Mouse (Mus musculus): ENCODE measurements around the gene Ugt1a6a.

Gene Ugt1a6a

DNA sequence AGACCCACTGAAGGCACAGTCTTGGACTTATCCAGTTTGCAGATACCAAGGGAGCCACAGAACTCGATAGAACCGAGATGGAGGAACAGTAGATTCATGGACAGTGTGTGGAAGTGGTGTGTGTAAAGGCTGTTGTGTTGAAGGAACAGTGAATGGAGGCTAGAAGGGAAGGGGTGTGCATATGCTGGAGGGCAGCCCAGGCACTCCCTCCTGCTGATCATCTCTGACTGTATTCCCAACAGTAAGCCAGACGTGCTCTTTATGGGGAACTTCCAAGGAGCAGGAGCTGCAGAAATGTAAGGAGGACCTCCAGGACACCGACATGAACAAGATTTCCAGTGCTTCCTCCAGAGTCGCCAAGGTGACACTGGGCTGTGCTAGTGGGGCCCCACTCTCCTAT lies 115.4 kb downstream of the Ugt1a6a start:
- no peak for DNase-seq (ENCODE audit: low spot score)

DNA sequence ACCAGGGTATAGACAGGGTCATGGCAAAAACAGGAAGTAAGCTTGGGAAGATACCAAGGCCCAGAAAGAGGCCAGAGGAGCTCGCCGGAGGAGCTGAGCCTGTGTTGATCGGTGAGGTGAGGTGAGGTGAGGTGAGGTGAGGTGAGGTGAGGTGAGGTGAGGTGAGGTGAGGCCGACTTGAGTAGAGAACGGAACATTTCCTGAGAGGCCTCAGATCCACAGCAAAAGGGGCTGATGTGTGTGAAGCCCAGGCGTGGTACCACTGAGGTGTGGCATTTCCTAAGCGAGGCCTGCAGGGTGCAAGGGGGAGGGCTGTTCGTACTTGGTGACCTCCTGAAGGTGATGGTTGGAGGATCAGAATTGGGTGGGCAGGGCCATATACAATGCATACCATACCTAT lies 118.5 kb downstream of the Ugt1a6a start:
- no peak for DNase-seq (ENCODE audit: low spot score)

GRCm38 (mm10) chr1:88253540-88253939 lies 118.9 kb downstream of the Ugt1a6a start:
- DNase-seq (ENCODE audit: low spot score), result no peak

DNA sequence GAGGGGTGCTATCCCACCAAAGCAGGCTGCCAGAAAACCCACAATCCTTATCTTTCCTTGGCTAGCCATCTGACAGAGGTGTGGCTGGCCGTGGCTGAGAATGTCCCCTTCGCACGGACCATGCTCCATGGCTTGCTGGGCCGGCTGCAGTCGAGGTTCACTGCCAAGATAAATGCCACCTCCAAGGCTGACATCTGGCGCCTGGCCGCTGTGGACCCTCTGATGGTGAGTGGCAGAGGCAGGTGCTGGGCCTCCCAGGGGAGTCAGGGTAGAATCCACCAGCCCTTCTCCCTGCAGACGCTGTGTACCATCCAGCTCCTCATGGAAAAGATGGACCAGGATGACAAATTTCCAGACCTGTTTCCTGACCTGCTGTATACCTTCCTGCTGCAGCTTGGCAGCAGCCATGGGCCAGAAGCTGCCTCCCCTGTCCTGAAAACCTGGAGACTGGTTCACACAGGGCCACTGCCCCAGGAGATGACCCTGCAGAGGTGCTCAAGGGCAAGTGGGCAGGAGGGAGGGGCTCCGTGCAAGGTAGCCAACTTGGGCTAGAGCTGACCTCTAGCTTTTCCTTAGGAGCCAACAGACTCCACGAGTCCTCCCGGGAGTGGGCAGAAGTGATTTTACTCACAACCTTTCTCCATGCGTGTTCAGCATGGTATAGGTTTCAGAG lies 120.3 kb downstream of the Ugt1a6a start:
- no peak for DNase-seq (ENCODE audit: low spot score)

- no peak for DNase-seq (ENCODE audit: low spot score)
Measured at GRCm38 (mm10) chr1:88255466-88255857, 120.9 kb downstream of the Ugt1a6a start.

GRCm38 (mm10) chr1:88255989-88256754 lies 121.6 kb downstream of the Ugt1a6a start:
- no peak for DNase-seq (ENCODE audit: low spot score)

DNA sequence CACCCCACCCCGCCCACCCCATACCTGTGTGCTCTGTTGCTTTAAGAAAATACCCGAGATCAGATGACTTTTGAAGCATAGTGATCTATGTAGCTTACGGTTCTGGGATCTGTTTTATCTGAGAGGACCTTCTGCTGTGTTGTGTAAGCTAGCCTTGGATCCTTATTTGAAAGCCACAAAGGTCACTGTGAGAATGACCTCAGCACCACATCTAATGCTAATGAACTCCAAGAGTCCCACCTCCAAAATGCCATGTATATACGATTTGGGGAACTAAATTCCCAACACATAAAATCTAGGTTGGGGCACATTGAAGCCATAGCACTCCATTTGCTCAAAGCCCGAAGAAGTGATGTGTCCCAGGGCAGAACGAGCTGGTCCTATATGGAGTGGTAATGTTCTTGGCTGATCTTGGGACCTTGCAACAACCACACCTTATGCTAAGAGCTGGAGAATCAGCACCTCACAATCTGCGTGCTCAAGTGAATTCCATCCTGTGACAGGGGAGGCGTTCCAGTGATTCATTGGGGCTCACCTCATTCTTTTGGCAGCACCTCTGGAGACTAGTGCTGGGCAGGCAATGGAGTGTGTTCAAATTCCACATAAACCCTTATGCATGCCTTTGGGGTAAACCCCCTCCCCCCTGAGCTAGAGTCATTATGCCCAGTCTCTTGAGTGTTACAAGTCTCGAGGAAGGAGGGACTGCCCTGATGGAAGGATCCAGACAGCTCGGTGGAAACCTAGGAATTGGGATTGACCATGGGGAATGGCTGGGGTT lies 122.5 kb downstream of the Ugt1a6a start:
- no peak for DNase-seq (ENCODE audit: low spot score)

- no peak for DNase-seq (ENCODE audit: low spot score)
Measured at GRCm38 (mm10) chr1:88257681-88258080, 123.1 kb downstream of the Ugt1a6a start.

- peak; percentile 30 for DNase-seq (ENCODE audit: low spot score)
Measured at GRCm38 (mm10) chr1:88258361-88258760, 123.8 kb downstream of the Ugt1a6a start.

DNA sequence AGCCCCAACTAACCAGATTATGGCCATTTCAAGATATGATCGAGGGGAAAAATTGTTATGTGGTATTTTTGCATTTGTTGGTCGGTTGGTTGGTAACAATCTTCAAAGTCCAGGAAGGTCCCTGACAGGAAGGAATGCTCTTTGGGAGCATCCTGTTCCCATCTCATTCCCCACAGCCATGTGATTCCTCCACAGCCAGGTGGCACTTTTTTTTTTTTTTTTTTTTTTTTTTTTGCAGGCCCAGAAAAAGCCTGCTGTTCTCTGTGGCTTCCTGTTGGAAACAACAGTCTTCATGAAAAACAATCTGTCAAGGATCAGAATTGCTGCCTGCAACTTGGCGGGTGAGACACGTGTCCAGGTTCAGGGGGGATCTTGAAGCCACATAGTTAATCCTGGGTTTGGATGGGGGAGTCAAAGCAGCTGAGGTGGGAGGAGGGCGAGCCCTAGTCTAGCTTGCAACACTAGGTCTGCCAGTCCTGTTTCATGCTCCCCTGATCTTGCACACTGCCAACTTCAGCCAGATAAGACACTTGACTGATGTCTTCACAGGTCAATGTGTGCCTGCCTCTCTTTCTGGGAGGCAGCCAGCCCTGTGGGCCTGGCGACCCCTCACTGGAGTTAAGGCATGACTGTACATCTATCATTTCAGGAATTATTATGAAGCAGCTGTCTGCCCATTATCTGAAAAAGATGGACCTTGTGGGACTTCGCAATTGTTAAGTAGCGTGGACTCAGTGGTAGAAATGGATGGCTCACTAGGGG lies 124.5 kb downstream of the Ugt1a6a start:
- DNase-seq (ENCODE audit: low spot score), result no peak

DNA sequence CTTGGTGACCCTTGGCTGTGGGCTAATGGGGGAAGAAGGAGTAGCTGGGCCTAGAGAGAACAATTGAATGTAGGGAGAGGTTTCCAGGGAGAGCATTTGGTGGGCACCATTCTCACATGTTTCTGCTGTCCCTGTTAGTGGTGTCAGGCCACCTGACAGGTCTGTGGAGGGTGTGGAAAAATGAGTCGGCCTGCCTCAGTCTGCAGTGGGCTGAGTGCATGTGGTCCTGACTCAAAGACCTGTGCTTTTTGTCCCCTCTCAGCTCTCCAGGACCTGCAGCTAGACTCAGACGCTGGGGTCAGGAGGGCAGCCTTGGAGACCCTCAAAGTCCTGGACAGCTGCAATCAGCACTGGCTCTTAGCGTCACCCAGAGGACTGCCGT lies 125.0 kb downstream of the Ugt1a6a start:
- DNase-seq (ENCODE audit: low spot score), result no peak

- DNase-seq (ENCODE audit: low spot score), result peak; percentile 31
Measured at GRCm38 (mm10) chr1:88260114-88260513, 125.5 kb downstream of the Ugt1a6a start.

DNA sequence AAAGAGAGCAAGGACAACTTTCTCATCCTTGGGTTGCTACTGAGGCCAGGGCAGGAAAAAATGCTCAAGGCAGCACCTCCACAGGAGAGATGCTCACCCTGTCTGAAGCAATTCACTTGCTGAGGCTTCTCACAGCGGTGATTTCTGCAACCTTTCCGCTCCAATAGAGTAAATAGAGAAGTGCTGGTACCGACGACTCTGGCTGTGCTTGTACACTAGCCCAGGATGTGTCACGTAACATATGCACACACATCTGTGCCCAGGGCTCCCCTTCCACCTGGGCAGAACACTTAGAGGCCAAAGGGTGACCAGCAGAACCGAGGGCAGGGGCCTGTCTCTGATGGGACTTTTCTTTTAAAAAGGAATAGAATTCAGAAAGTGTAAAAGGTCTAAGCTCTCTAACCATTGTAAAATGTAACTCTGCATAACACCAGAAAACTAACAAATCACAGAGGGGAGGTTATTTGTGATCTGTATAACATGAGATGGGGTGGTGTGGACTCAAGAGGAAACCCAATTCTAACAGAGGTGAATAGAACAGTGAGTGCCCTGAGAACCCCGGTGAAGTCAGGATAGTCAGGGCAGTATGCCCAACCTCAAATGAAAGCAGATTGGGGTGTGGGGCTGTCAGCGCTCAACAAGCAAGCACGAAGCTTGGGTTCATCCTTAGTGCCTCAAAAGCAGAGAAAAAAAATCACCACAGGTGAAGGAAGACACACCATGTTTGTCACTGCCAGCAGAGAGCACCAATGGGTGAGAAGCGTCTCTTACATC lies 126.2 kb downstream of the Ugt1a6a start:
- no peak for DNase-seq (ENCODE audit: low spot score)

- DNase-seq (ENCODE audit: low spot score), result no peak
Measured at GRCm38 (mm10) chr1:88261706-88262105, 127.1 kb downstream of the Ugt1a6a start.

DNA sequence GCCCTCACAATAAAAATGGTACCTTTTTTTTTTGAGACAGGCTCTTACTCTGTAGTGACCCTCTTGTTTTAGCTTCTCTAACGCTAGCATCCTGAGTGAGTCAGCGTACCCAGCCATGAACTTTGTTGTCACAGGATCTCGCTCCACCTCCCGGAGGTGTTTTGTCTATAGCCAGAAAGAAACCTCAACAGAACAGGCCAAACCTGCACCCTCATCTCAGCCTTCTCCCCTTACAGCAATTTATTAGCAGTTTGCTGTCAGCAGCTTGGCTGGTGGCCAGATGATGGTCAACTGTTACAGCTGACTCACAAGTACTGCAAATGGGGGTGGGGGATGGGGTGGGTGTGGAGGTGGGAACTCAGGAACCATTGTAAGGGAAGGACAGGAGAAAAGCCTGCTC lies 127.6 kb downstream of the Ugt1a6a start:
- DNase-seq (ENCODE audit: low spot score), result no peak

- DNase-seq (ENCODE audit: low spot score), result no peak
Measured at GRCm38 (mm10) chr1:88262961-88263360, 128.4 kb downstream of the Ugt1a6a start.

GRCm38 (mm10) chr1:88263778-88264177 lies 129.2 kb downstream of the Ugt1a6a start:
- no peak for DNase-seq (ENCODE audit: low spot score)

DNA sequence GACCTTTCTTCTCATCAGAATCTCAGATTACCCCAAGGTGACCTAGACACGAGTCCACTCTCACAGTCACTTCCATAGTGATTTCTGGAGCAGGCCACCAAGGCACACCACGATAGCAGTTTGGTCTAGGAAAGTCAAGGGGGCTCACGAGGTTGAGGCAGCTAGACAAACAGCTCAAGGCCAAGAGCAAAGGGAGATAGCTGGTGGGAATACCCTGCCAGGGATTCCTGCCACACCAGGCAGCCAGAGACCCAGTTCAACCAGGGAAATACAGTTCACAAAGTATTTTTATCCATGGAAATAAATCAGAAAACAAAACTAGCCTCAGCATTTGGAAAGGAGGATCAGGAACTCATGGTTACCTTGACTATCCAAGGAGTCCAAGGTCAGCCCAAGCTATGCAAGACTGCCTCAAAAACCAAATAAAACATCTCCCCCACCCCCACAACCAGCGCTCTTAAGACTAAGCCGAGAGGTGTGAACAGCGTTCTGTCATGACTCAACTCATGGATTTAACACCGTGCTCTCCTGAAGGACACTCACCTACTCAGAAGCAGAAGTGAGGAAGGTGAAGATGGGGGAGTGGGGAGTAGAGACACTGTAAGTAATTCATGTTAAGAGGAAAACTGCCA lies 129.7 kb downstream of the Ugt1a6a start:
- DNase-seq (ENCODE audit: low spot score), result no peak

- no peak for DNase-seq (ENCODE audit: low spot score)
Measured at GRCm38 (mm10) chr1:88264869-88265240, 130.2 kb downstream of the Ugt1a6a start.

DNA sequence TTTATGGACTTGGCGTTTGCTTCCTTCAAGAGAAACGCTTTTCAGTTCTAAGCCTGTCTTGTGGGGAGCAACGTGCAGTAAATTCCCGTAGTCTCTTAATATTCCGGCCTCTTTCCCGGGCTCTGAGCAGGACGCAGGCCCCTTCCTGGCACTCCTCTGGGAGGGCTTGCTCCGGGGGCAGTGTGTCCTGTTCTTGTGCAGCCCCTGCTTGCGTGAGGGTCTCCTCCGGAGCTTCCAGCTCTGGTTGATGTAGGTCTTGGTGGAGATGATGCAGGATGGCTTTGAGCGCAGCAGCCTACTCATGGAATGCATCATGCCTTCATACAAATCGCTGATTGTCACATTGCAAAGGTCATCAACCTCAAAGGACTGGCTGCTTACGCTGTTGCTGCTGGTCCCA lies 131.5 kb downstream of the Ugt1a6a start:
- no peak for DNase-seq (ENCODE audit: low spot score)

- DNase-seq (ENCODE audit: low spot score), result no peak
Measured at GRCm38 (mm10) chr1:88267489-88267888, 132.9 kb downstream of the Ugt1a6a start.

All from retina, embryonic 14.5 days (tissue).